Mouse (Mus musculus) embryo, embryonic 10 days (tissue): Measurements from ENCODE around the gene Hist1h4f.
A peak's percentile ranks its signal among the peaks of the same experiment; 100 is the strongest.

Experiments
- DNase-seq: peaks from one replicate; pipeline ENCODE4 v3.0.0-alpha.2; 2015; ENCODE audit warnings: low spot score

Hist1h4f gene

DNA sequence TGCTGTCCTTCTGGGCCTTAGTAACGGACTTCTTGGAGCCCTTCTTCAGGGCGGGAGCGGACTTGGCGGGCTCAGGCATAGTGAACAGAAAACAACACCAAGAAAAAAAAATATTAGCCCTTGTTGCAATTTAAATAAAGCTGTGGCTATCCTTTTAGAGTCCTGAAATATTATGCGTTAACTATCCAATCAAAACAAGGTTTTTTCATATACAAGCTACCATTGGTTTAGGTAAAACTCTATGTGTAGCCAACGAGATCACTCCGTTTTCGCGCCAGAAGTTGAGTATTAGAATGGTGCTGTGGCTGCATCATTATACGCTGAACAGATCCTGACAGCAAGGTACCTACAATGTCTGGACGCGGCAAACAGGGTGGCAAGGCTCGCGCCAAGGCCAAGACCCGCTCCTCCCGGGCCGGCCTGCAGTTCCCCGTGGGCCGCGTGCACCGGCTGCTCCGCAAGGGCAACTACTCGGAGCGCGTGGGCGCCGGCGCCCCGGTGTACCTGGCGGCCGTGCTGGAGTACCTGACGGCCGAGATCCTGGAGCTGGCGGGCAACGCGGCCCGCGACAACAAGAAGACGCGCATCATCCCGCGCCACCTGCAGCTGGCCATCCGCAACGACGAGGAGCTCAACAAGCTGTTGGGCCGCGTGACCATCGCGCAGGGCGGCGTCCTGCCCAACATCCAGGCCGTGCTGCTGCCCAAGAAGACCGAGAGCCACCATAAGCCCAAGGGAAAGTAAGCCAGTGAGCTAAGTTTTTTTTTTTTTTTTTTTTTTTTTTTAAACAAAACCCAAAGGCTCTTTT, 17.7 kb downstream of the Hist1h4f start, which contains the start of gene Hist1h2af:
Gene Hist1h2af (plus strand): TSS at position 347 of the 808 bp plus-strand sequence.
- DNase-seq: peak; percentile 96

DNA sequence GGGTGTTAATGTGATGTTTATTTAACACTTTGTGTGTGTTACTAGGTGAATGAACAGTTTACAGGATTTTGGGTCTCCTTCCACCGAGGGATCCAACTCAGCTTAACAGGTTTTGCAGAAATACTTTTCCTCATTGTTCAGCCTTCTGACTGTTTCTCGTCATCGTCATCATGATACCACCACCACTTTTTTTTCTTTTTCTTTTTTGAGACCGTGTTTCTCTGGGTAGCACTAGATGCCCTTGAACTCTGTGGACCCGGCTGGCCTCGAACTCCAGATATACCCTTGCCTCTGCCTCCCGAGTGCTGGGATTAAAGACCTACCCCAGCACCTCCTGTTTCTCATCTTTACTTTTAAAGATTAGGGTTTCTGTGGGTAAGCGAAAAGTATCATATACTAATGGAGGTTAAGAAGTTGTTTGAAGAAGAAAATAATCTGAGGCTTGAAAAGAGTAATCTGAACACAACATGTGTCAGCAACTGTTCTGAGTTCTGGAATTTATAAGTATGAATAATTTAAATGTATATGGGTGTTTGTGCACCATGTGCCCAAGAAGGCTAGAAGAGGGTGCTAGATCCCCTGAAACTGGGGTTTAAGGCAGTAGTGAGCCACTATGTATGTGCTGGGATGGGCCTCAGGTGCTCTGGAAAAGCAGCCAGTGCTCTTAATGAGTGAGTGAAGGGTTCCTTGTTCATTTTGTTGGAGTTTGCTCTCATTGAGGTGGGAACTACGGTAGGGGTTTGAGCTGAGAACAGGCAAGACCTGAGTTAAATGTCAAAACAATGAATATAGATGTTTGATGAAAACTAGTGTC, 19.0 kb downstream of the Hist1h4f start:
- DNase-seq: peak; percentile 59

DNA sequence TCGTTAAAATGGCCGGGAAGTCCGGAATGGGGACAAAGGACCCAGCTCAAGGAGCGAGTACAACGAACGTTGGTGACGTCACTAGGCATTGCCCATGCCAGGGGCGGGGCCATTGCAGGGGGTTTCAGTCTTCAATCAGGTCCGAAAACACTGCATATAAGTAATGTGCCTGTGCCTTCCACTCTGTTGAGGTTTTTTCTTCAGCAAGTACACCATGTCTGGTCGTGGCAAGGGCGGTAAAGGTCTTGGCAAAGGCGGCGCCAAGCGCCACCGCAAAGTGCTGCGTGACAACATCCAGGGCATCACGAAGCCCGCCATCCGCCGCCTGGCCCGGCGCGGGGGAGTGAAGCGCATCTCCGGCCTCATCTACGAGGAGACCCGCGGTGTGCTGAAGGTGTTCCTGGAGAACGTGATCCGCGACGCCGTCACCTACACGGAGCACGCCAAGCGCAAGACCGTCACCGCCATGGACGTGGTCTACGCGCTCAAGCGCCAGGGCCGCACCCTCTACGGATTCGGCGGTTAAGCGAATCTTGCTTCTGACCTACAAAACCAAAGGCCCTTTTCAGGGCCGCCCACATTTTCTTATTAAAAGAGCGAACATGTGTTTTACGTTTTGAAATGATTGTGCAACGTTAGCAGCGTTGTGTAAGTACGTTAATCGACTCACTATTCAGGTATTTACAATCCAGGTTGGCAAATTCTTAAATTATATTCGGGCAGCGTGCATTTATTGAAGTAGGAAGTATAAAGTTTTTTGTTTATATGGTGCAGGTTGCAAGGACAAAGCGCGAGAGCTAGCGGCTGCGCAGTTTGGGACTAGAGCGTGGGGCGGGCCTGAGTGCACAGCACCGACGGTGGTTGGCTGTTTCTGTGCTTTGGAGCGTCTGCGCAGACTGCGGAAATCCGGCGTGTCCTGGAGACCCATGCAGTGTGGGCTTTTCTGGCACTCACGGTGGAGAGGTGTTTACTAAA, 20.3 kb downstream of the Hist1h4f start, which contains the start of gene Hist1h4h:
Gene Hist1h4h (plus strand): TSS at position 150 of the 975 bp plus-strand sequence.
- peak; percentile 98 for DNase-seq

DNA sequence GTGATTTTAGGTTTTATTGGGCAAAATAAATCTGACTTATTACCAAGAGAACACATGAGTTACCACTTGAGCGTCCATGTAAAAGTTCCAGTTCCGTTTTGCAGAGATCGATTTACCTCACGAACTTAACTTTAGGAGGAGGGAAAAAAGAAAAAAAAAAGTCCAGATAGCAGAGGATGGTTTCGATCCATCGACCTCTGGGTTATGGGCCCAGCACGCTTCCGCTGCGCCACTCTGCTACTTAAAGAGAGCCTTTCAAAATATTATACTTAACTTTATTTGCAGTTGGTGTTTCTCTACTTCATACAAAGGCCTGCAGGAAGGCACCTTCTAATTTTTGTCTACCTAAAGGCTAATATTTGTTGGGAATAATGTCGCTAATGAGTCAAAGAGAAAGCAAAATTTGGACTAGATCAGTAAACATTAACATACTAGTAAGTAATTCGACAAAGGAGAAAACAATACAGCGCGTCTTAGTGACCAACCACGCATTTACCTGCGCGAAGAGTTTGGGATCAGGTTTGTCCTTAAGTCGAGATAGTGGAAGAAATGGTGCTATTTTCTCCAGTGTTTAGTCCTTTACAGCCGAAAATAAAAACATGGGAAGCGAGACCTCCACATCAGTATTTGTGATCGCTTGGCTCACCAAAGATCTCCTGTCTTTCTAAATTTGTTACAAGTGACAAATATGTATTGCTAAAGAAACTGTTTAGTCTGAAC, 21.1 kb downstream of the Hist1h4f start:
- peak; percentile 50 for DNase-seq

DNA sequence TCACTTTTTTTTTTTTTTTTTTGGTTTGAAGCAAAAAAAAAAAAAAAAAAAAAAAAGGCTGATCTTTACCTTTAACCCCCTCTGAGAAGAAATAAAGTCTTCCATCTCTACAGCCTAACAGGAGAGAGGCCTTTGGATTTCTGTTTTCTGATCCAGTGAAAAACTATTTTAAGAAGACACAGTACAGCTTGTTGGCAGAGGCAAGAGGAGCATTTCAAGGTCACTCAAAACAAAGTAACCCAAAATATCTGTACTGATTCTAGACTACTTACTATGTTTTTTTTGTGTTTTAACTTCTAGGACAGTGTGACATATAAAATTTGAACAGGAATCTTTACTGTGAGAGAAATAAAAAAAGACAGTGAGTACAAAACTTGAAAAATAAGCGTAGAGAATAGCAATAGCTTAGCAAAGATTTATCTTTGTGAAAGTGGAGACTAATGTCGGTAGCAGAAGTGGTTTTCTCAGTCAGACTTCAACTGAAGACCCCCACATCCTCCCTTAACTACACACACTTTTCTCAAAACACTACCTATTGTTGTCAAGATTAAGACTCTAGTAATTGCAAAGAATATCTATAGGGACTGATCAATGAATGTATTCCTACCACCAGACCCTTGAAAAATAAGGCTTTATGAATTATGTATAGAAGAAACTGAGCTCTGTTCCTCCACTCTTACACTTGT, 21.8 kb downstream of the Hist1h4f start:
- DNase-seq: peak; percentile 2

DNA sequence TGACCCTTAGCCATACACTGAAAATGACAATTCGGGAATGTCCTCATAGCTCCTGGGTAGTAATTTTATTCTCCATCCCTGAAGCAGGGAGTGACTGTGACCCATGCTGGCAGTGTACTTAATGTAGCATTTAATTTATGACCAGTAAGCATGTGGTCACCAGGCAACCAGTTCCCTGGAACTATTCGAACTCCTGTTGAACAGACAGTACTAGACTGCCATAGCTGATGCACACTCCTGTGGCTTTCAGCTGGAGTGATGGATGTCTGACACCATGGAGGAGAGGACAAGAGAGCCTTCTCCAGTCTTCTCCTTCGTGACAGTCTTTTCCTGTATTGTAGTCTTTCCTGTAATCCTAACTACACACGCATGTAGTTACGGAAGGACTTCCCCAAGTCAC, 22.4 kb downstream of the Hist1h4f start:
- DNase-seq: peak; percentile 46

DNA sequence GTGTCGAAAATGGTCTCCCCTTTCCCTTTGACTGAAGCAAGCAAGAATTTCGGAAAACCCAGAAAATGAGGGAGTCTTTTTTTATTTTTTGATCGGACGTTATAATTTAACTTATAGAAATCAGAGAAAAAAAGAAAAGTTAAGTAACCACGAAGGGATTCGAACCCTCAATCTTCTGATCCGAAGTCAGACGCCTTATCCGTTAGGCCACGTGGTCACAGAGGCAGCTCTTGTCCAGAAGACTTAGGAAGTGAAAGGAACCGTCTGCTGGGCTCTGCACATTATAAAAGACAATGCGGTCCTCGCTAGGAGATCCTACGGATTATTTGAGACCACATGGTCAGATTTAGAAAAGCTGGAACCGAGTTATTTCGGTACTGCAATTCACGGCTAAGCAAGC, 25.1 kb downstream of the Hist1h4f start:
- peak; percentile 95 for DNase-seq

DNA sequence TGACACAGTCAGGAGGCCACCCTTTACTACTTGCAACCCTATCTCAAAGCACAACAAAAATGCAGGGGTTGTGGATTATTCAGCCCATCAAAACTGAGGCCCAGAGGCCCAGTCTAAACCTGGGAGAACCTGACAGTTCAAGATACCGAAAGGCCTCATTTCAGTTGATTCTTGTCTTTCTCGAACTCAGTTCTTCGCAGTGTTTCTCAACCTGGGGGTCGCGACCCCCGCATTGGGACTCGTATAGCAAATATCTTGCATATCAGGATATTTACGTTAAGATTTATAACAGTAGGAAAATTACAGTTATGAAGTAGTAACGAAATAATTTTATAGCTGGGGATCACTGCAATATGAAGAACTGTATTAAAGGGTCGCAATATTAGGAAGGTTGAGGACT, 25.5 kb downstream of the Hist1h4f start:
- peak; percentile 69 for DNase-seq

DNA sequence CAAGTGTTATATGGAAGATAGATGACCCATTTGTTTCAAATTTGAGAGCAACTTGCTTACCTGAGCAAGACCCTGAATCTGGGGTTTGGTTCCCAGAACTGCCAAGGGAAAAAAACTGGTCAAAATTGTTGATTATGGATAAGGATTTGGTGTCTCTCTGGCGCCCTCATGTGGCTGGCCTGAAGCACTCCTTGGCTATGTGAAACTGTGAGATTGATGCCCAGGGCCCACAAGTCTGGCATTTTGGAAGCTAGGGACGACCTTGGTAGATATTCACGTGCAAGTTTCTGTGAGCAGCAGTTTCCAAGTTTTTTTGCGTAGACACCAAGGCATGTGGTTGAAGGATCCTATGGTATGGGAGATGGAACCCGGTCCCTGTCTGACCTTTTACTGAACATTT, 26.8 kb downstream of the Hist1h4f start:
- peak; percentile 91 for DNase-seq

DNA sequence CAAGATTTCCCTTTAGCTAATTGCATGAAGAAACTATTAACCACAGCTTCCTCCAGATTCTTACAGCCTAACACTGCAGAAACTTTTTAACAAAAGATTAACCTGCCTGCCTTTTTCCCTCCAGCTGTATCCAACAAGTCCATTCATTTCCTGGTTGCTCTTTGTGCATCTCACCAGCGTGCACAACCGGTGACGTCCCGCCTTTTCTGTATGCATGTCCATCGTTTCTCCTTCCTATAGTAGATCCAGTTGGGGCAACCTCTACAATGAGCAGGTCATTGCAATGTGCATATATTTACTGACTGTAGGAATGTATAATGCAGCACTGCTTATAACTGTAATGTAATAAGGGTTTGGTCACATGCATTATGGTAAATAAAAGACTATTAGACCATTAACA, 27.5 kb downstream of the Hist1h4f start:
- DNase-seq: peak; percentile 2

DNA sequence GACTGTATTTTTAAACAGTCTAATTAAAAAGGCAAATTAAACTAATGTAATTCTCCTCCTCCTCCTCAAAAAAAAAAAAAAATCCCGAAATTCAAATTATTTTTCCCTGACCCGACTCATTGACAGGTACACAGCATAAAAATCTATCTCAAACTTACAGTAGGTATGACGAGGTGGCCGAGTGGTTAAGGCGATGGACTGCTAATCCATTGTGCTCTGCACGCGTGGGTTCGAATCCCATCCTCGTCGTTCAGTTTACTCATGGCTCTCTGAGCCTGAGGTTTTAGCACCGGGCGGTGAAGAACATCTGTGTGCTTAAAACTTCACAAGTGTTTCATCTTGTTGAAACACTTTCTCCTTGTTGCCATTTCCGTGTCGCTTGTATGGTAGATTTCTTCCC, 29.7 kb downstream of the Hist1h4f start:
- DNase-seq: peak; percentile 86

DNA sequence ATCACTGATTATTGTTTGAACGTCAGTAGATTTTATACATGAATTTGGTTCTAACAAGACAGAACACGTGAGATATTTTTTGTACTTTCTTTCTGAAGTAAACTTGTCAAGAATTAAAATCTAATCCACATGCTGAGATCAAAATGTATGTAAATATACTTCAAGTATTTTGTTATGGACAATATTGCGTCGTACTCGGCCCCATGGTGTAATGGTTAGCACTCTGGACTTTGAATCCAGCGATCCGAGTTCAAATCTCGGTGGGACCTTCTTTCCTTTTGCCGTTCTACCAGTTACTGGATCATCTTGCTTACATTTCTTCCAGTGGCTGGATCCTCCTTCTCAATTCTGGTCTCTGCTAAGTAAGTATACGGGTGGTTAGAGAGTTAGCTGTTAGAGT, 32.0 kb downstream of the Hist1h4f start:
- DNase-seq: peak; percentile 82

DNA sequence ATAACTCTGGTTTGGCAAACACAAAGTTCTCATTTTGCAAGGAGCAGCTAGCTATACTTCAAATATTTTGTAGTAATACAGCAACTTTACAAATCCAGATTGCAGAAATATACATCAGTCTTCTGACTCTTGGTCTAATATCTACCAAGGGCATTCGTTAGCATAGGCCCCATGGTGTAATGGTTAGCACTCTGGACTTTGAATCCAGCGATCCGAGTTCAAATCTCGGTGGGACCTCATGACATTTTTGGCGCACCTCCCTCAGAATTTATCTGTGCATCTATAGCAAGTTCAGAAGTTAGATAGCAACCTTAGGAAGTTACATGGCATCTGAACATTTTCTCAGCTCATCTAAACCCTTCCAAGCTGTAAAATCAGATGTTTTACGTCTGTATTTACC, 32.6 kb downstream of the Hist1h4f start:
- DNase-seq: peak; percentile 85

DNA sequence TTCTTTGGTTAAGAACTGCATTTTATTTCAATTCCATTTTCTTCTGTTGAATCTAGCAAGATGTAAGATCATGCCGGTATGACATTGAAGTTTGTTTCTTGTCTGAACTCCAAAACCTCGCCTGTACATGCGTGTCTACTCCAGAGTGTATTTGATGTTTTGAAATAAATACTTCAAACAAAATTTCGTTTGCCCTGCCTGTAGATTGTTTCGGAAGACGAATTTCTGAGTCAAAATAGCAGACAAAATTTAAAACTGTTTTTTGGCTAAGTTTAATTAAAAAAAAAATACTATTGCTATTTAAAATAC, 33.2 kb downstream of the Hist1h4f start:
- DNase-seq: no peak

DNA sequence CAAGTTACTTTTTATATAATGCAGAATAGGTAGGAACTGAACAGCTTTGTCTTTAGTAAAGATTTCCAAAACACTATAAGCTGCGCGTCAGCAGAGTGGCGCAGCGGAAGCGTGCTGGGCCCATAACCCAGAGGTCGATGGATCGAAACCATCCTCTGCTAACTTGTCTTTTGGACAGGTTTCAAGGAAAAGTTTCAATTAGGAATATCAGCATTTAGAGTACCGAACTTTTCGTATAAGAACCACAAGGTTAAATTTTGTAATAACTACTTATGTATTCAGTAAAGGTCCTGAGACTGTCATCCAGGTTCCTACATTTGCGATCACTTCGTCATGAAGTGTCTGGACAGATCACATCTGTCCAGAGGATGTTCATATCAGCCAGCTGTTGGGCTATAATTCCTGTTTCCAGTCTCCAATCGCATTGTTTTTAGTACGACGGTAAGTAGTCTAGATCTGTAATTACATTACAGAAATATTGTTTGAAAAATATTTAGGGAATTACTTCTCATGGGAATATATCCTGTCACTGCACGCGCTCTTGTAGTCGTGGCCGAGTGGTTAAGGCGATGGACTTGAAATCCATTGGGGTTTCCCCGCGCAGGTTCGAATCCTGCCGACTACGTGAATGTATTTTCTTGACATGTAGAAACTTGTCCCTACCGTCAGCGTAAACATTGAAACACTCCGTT, 33.7 kb downstream of the Hist1h4f start:
- DNase-seq: peak; percentile 84

DNA sequence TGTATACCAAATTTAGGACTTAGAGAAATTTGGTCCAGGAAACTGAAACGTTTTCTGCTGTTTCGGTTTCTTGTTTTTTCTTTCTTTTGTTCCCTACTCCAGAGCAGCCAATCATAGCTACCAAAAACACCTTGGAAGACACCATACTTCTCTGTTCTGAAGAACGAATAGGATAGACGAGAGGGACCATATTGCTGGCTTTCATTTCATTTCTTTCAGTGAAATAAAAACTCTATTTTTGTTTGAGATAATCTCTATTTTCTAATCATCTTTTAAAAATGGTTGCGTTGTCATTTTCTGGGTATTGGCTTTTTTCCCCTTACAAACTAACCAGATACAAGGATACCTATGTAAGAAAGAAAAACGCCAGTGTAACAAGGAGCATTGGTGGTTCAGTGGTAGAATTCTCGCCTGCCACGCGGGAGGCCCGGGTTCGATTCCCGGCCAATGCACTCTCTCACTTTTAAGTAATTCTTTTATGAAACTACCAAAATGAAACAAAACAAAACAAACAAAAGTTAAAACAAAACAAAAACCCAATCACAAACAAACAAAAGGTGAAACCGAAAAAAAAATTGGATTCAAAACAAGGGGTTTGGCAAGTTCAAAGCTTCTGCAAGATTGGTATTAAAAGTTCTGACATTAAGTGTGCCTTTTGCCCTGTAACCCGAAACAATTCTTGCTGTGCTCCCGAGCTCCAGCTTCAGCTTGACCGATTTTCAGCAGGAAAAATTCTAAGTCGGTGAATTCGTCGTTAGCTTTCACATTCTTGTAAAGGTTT, 34.4 kb downstream of the Hist1h4f start:
- peak; percentile 72 for DNase-seq

DNA sequence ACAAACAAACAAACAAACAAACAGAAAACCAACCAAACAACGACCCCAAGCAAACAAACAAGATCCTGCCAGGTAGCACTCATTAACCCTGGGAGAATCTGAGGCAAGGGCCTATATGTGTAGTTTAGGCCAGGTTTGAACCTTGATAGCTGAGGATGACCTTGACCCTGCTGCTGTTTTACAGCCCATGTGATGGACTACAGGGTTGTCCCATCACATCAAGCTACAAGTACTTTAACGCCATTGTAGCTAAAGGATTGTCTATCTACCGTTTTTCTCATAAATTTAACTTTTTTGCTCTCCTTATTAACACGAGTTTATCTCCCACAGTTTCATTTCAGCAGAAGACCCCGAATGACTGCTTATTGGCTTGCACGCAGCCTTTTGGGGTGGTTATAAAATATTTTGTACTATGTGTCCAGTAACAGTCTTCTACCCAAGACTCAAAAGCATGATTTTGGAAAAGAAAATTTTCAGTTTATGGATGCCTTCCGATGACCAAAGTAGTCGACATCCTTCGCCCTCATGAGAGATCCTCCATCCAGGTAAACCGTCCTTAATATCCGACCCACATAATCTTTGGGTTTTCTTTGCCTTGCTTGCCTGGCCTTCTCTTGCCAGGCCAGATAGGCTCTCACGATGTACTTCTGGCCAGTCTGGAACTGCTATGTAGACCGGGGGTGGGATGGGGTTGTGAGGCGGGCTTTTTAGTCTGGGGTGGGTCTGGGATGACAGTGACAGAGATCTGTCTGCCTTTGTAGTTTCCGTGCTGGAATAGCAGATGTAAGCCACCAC, 35.4 kb downstream of the Hist1h4f start:
- DNase-seq: no peak

DNA sequence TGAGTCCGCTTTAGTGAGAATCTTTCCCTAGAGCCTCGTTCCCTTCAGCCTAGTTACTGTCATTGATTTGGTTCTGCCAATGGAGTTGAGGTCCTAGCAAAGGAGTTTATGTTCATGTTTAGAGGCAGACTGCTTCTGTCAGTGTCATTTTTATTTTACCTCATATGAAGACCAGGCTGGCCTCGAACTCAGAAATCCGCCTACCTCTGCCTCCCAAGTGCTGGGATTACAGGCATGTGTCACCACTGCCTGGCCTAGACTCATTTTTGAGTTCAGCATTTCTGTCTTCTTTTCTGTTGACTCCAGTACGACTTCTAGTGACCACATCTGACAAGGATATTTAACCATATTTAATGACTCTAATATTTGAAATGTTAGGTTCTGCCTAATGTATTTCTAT, 36.2 kb downstream of the Hist1h4f start:
- DNase-seq: no peak

DNA sequence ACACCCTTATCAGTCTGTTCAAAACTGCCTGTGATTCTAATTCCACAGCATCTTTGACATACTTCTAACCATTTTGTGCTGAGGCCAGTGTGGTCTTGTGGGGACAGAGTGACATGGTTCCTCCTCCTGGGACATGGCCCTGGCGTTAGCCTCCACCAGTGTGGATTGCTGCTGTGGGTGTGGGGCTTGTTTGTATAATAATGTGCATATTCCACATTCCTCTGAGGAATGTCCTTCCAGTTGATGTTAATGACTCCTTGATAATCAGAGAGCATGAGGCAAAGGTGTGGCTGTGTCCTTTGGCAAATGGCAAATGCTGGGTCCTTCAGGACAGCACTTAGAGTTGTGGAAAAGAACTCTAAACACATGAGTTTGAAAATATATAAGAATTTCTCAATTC, 37.9 kb downstream of the Hist1h4f start:
- DNase-seq: no peak
